Mouse (Mus musculus): ENCODE measurements around the gene Eif4h. TPM values are rescaled to one million over a fixed set of nuclear protein-coding genes. Genes with fewer than 3 reads are reported as not detected.

The Eif4h gene
- polyA plus RNA-seq, 1 experiment from 2014 or later = 357 TPM

DNA sequence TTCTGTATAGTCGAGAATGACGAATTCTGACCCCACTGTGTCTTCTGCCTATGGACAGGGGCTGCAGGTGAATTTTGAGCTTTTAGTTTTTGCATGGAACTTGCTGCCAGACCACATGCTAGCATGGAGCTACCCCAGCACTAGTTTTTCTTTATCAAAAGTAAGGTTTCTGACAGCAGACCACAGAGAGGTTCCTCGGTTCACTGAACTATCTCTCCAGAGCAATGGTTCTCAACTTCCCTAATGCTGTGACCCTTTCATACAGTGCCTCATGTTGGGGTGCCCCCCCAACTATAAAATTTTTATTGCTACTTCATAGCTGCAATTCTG is 55.4 kb downstream of the Eif4h start:
- ATAC-seq (ENCODE audit: low FRiP score, low TSS enrichment) = no peak
- H3K4me1 ChIP-seq (ENCODE audit: control insufficient read depth, insufficient read depth, low read length) = peaks cover 6% of the 10 kb centered on the region; the same call in 1 of the 2 replicates
- WGBS = 87% methylated on average over 3 of the region's 3 CpGs
- no peak for DNase-seq
- peaks cover 8% of the 10 kb centered on the region; the same call in 1 of the 2 replicates for H3K36me3 ChIP-seq (ENCODE audit: control insufficient read depth, insufficient read depth, low read length)
- no peak overlapping the region for H3K9ac ChIP-seq (replicated peaks; ENCODE audit: low read length)
- H3K27ac ChIP-seq (replicated peaks; ENCODE audit: low read depth, low read length) = no peak overlapping the region
- H3K27me3 ChIP-seq (ENCODE audit: control insufficient read depth, insufficient read depth, low read length) = no peaks in the 10 kb centered on the region
- H3K4me3 ChIP-seq (replicated peaks; ENCODE audit: low read depth, low read length) = no peak overlapping the region
- peak overlapping the region; percentile 76 for H3K4me2 ChIP-seq (ENCODE audit: low read length)
- H3K9me3 ChIP-seq (ENCODE audit: control insufficient read depth, low read length) = no peaks in the 10 kb centered on the region

GRCm38 (mm10) chr5:134583006-134583883 is 56.0 kb downstream of the Eif4h start:
- 32% methylated on average over 15 of the region's 15 CpGs for WGBS
- H3K9ac ChIP-seq (replicated peaks; ENCODE audit: low read length) = peak overlapping the region; percentile 58
- no peak for DNase-seq
- no peak overlapping the region for H3K27ac ChIP-seq (replicated peaks; ENCODE audit: low read depth, low read length)
- no peak for ATAC-seq (ENCODE audit: low FRiP score, low TSS enrichment)
- H3K9me3 ChIP-seq (ENCODE audit: control insufficient read depth, low read length) = no peaks in the 10 kb centered on the region
- peak overlapping the region; percentile 72 for H3K4me3 ChIP-seq (replicated peaks; ENCODE audit: low read depth, low read length)
- H3K4me1 ChIP-seq (ENCODE audit: control insufficient read depth, insufficient read depth, low read length) = peaks cover 6% of the 10 kb centered on the region; the same call in 1 of the 2 replicates
- peaks cover 8% of the 10 kb centered on the region; the same call in 1 of the 2 replicates for H3K36me3 ChIP-seq (ENCODE audit: control insufficient read depth, insufficient read depth, low read length)
- H3K27me3 ChIP-seq (ENCODE audit: control insufficient read depth, insufficient read depth, low read length) = no peaks in the 10 kb centered on the region
- H3K4me2 ChIP-seq (ENCODE audit: low read length) = peak overlapping the region; percentile 76

GRCm38 (mm10) chr5:134582221-134582907 is 56.9 kb downstream of the Eif4h start:
- Histone ChIP-seq H3K9me3 (ENCODE audit: control insufficient read depth, low read length) (no peaks in the 10 kb centered on the region), H3K4me2 (ENCODE audit: low read length) (peak overlapping the region; percentile 76), H3K36me3 (ENCODE audit: control insufficient read depth, insufficient read depth, low read length) (peaks cover 8% of the 10 kb centered on the region; the same call in 1 of the 2 replicates), H3K9ac (replicated peaks; ENCODE audit: low read length) (peak overlapping the region; percentile 58), H3K4me1 (ENCODE audit: control insufficient read depth, insufficient read depth, low read length) (peaks cover 6% of the 10 kb centered on the region; the same call in 1 of the 2 replicates), H3K27ac (replicated peaks; ENCODE audit: low read depth, low read length) (no peak overlapping the region), H3K27me3 (ENCODE audit: control insufficient read depth, insufficient read depth, low read length) (no peaks in the 10 kb centered on the region), H3K4me3 (replicated peaks; ENCODE audit: low read depth, low read length) (peak overlapping the region; percentile 72)
- peak; percentile 99 for DNase-seq
- WGBS = 7% methylated on average over 30 of the region's 30 CpGs
- peak; percentile 92 for ATAC-seq (ENCODE audit: low FRiP score, low TSS enrichment)

DNA sequence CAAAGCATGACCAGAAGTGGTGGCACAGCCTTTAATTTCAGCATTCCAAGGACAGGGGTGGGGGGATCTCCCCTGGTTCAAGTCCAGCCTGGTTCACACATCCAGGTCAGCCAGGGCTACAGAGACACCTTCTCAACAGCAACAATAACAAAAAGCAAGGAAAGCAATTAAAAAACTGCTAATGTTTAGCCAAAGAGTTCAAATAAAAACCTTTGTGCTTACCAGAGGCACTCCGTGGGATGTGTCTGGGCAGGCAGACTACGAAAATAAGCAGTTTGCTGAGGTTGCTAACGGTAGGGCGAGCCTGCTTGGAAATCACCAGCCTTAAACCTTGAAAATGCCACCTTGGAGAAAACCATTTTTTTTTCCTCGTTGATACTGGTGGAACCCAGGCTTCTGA is 58.1 kb downstream of the Eif4h start, which contains the start of gene Rfc2:
Gene Rfc2 (plus strand): TSS at position 221 of the 400 bp plus-strand sequence.
- H3K4me1 ChIP-seq (ENCODE audit: control insufficient read depth, insufficient read depth, low read length) = peaks cover 6% of the 10 kb centered on the region; the same call in 1 of the 2 replicates
- WGBS = 82% methylated on average over 5 of the region's 5 CpGs
- H3K27me3 ChIP-seq (ENCODE audit: control insufficient read depth, insufficient read depth, low read length) = no peaks in the 10 kb centered on the region

GRCm38 (mm10) chr5:134579135-134579534 is 60.2 kb downstream of the Eif4h start:
- no peaks in the 10 kb centered on the region for H3K36me3 ChIP-seq (ENCODE audit: control insufficient read depth, insufficient read depth, low read length)
- no peak for DNase-seq
- ATAC-seq (ENCODE audit: low FRiP score, low TSS enrichment) = no peak
- H3K4me3 ChIP-seq (replicated peaks; ENCODE audit: low read depth, low read length) = no peak overlapping the region
- H3K27me3 ChIP-seq (ENCODE audit: control insufficient read depth, insufficient read depth, low read length) = no peaks in the 10 kb centered on the region
- no peak overlapping the region for H3K4me2 ChIP-seq (ENCODE audit: low read length)
- peaks cover 6% of the 10 kb centered on the region; the same call in 1 of the 2 replicates for H3K4me1 ChIP-seq (ENCODE audit: control insufficient read depth, insufficient read depth, low read length)
- no peaks in the 10 kb centered on the region for H3K9me3 ChIP-seq (ENCODE audit: control insufficient read depth, low read length)
- H3K27ac ChIP-seq (replicated peaks; ENCODE audit: low read depth, low read length) = no peak overlapping the region
- WGBS = 54% methylated on average over 3 of the region's 3 CpGs
- H3K9ac ChIP-seq (replicated peaks; ENCODE audit: low read length) = no peak overlapping the region

More for the DNA sequence above, 58.1 kb downstream of the Eif4h start, which contains the start of gene Rfc2:
- H3K9ac ChIP-seq (replicated peaks; ENCODE audit: low read length) = no peak within 1 kb of the TSS
- ATAC-seq (ENCODE audit: low FRiP score, low TSS enrichment) (no peak), DNase-seq (no peak)
- no peaks in the 10 kb centered on the region for H3K9me3 ChIP-seq (ENCODE audit: control insufficient read depth, low read length)
- no peak within 1 kb of the TSS for H3K4me3 ChIP-seq (replicated peaks; ENCODE audit: low read depth, low read length)
- no peaks in the 10 kb centered on the region for H3K36me3 ChIP-seq (ENCODE audit: control insufficient read depth, insufficient read depth, low read length)
- no peak within 1 kb of the TSS for H3K27ac ChIP-seq (replicated peaks; ENCODE audit: low read depth, low read length)
- no peak within 1 kb of the TSS for H3K4me2 ChIP-seq (ENCODE audit: low read length)

- no peak overlapping the region for H3K9ac ChIP-seq (replicated peaks; ENCODE audit: low read length)
- ATAC-seq (ENCODE audit: low FRiP score, low TSS enrichment) (no peak), DNase-seq (no peak)
- no peak overlapping the region for H3K4me2 ChIP-seq (ENCODE audit: low read length)
- H3K4me1 ChIP-seq (ENCODE audit: control insufficient read depth, insufficient read depth, low read length) = peaks cover 1% of the 10 kb centered on the region
- H3K27me3 ChIP-seq (ENCODE audit: control insufficient read depth, insufficient read depth, low read length) = no peaks in the 10 kb centered on the region
- WGBS = 90% methylated on average over 7 of the region's 7 CpGs
- H3K36me3 ChIP-seq (ENCODE audit: control insufficient read depth, insufficient read depth, low read length) = no peaks in the 10 kb centered on the region
- no peaks in the 10 kb centered on the region for H3K9me3 ChIP-seq (ENCODE audit: control insufficient read depth, low read length)
- no peak overlapping the region for H3K4me3 ChIP-seq (replicated peaks; ENCODE audit: low read depth, low read length)
- no peak overlapping the region for H3K27ac ChIP-seq (replicated peaks; ENCODE audit: low read depth, low read length)
Observed at GRCm38 (mm10) chr5:134577534-134577933, 61.8 kb downstream of the Eif4h start.

- no peaks in the 10 kb centered on the region for H3K9me3 ChIP-seq (ENCODE audit: control insufficient read depth, low read length)
- H3K27ac ChIP-seq (replicated peaks; ENCODE audit: low read depth, low read length) = no peak overlapping the region
- no peaks in the 10 kb centered on the region for H3K27me3 ChIP-seq (ENCODE audit: control insufficient read depth, insufficient read depth, low read length)
- DNase-seq (no peak), ATAC-seq (ENCODE audit: low FRiP score, low TSS enrichment) (no peak)
- H3K9ac ChIP-seq (replicated peaks; ENCODE audit: low read length) = no peak overlapping the region
- peaks cover 7% of the 10 kb centered on the region for H3K4me1 ChIP-seq (ENCODE audit: control insufficient read depth, insufficient read depth, low read length)
- no peaks in the 10 kb centered on the region for H3K36me3 ChIP-seq (ENCODE audit: control insufficient read depth, insufficient read depth, low read length)
- WGBS = 77% methylated on average over 14 of the region's 14 CpGs
- no peak overlapping the region for H3K4me2 ChIP-seq (ENCODE audit: low read length)
- H3K4me3 ChIP-seq (replicated peaks; ENCODE audit: low read depth, low read length) = no peak overlapping the region
Observed at GRCm38 (mm10) chr5:134576517-134577220, 62.6 kb downstream of the Eif4h start.

GRCm38 (mm10) chr5:134575833-134576232 is 63.5 kb downstream of the Eif4h start:
- peaks cover 7% of the 10 kb centered on the region for H3K4me1 ChIP-seq (ENCODE audit: control insufficient read depth, insufficient read depth, low read length)
- no peak overlapping the region for H3K9ac ChIP-seq (replicated peaks; ENCODE audit: low read length)
- H3K4me3 ChIP-seq (replicated peaks; ENCODE audit: low read depth, low read length) = no peak overlapping the region
- no peak overlapping the region for H3K4me2 ChIP-seq (ENCODE audit: low read length)
- H3K9me3 ChIP-seq (ENCODE audit: control insufficient read depth, low read length) = no peaks in the 10 kb centered on the region
- ATAC-seq (ENCODE audit: low FRiP score, low TSS enrichment) (no peak), DNase-seq (no peak)
- no peaks in the 10 kb centered on the region for H3K36me3 ChIP-seq (ENCODE audit: control insufficient read depth, insufficient read depth, low read length)
- H3K27me3 ChIP-seq (ENCODE audit: control insufficient read depth, insufficient read depth, low read length) = no peaks in the 10 kb centered on the region
- H3K27ac ChIP-seq (replicated peaks; ENCODE audit: low read depth, low read length) = no peak overlapping the region
- 97% methylated on average over 5 of the region's 5 CpGs for WGBS

All from midbrain, embryonic 14.5 days (tissue).